Mouse (Mus musculus): ENCODE data around the gene Bbs9. TPM values are rescaled to one million over a fixed set of nuclear protein-coding genes. Genes with fewer than 3 reads are reported as not detected.

The Bbs9 gene
- polyA plus RNA-seq, 1 experiment from 2014 or later, result 8.2 TPM

- ATAC-seq (replicated peaks; ENCODE audit: insufficient number of reproducible peaks, low FRiP score, low TSS enrichment), result no peak
- Histone ChIP-seq H3K4me1 (ENCODE audit: control insufficient read depth, insufficient read depth, low read length) (peaks cover 19% of the 10 kb centered on the region), H3K27ac (ENCODE audit: low read depth, low read length) (no peak overlapping the region), H3K9ac (ENCODE audit: low read depth, low read length) (no peak overlapping the region), H3K27me3 (ENCODE audit: control insufficient read depth, insufficient read depth, low read length) (no peaks in the 10 kb centered on the region), H3K4me3 (ENCODE audit: low read depth, low read length) (no peak overlapping the region), H3K36me3 (ENCODE audit: control insufficient read depth, insufficient read depth, low read length) (no peaks in the 10 kb centered on the region), H3K4me2 (no peak overlapping the region), H3K9me3 (replicated peaks; ENCODE audit: control insufficient read depth, low read length) (no peaks in the 10 kb centered on the region)
- 79% methylated on average over 2 of the region's 2 CpGs for WGBS (ENCODE audit: insufficient replicate concordance)
Measured at GRCm38 (mm10) chr9:22811931-22812330, 336.4 kb downstream of the Bbs9 start.

GRCm38 (mm10) chr9:22814407-22815092, 339.0 kb downstream of the Bbs9 start:
- ATAC-seq (replicated peaks; ENCODE audit: insufficient number of reproducible peaks, low FRiP score, low TSS enrichment), result peak; percentile 66; the same call in 1 of the 2 replicates

GRCm38 (mm10) chr9:22815093-22815458, 339.6 kb downstream of the Bbs9 start:
- peak overlapping the region; percentile 68 for H3K27ac ChIP-seq (ENCODE audit: low read depth, low read length)
- H3K36me3 ChIP-seq (ENCODE audit: control insufficient read depth, insufficient read depth, low read length), result no peaks in the 10 kb centered on the region
- 0 out of 2 replicates have a peak overlapping the region, but pooled peaks have one; percentile 16 for H3K9ac ChIP-seq (ENCODE audit: low read depth, low read length)
- no peaks in the 10 kb centered on the region for H3K9me3 ChIP-seq (replicated peaks; ENCODE audit: control insufficient read depth, low read length)
- WGBS (ENCODE audit: insufficient replicate concordance), result 29% methylated on average over 7 of the region's 7 CpGs
- peak overlapping the region; percentile 22; the same call in 1 of the 2 replicates for H3K4me2 ChIP-seq
- peaks cover 19% of the 10 kb centered on the region for H3K4me1 ChIP-seq (ENCODE audit: control insufficient read depth, insufficient read depth, low read length)
- H3K27me3 ChIP-seq (ENCODE audit: control insufficient read depth, insufficient read depth, low read length), result no peaks in the 10 kb centered on the region
- no peak overlapping the region for H3K4me3 ChIP-seq (ENCODE audit: low read depth, low read length)
- ATAC-seq (replicated peaks; ENCODE audit: insufficient number of reproducible peaks, low FRiP score, low TSS enrichment), result peak; percentile 40; the same call in 1 of the 2 replicates

More at GRCm38 (mm10) chr9:22814407-22815092, 339.0 kb downstream of the Bbs9 start:
- Histone ChIP-seq H3K27ac (ENCODE audit: low read depth, low read length) (peak overlapping the region; percentile 68), H3K9me3 (replicated peaks; ENCODE audit: control insufficient read depth, low read length) (no peaks in the 10 kb centered on the region), H3K4me1 (ENCODE audit: control insufficient read depth, insufficient read depth, low read length) (peaks cover 19% of the 10 kb centered on the region), H3K4me2 (no peak overlapping the region), H3K27me3 (ENCODE audit: control insufficient read depth, insufficient read depth, low read length) (no peaks in the 10 kb centered on the region), H3K9ac (ENCODE audit: low read depth, low read length) (0 out of 2 replicates have a peak overlapping the region, but pooled peaks have one; percentile 16), H3K4me3 (ENCODE audit: low read depth, low read length) (no peak overlapping the region), H3K36me3 (ENCODE audit: control insufficient read depth, insufficient read depth, low read length) (no peaks in the 10 kb centered on the region)
- 27% methylated on average over 9 of the region's 9 CpGs for WGBS (ENCODE audit: insufficient replicate concordance)

- Histone ChIP-seq H3K27me3 (ENCODE audit: control insufficient read depth, insufficient read depth, low read length) (no peaks in the 10 kb centered on the region), H3K4me2 (no peak overlapping the region), H3K9me3 (replicated peaks; ENCODE audit: control insufficient read depth, low read length) (no peaks in the 10 kb centered on the region), H3K36me3 (ENCODE audit: control insufficient read depth, insufficient read depth, low read length) (no peaks in the 10 kb centered on the region), H3K27ac (ENCODE audit: low read depth, low read length) (no peak overlapping the region), H3K4me3 (ENCODE audit: low read depth, low read length) (no peak overlapping the region), H3K9ac (ENCODE audit: low read depth, low read length) (no peak overlapping the region), H3K4me1 (ENCODE audit: control insufficient read depth, insufficient read depth, low read length) (peaks cover 10% of the 10 kb centered on the region)
- no peak for ATAC-seq (replicated peaks; ENCODE audit: insufficient number of reproducible peaks, low FRiP score, low TSS enrichment)
- 77% methylated on average over 6 of the region's 6 CpGs for WGBS (ENCODE audit: insufficient replicate concordance)
Measured at GRCm38 (mm10) chr9:22819539-22819938, 344.0 kb downstream of the Bbs9 start.

GRCm38 (mm10) chr9:22820646-22821185, 345.2 kb downstream of the Bbs9 start:
- H3K9ac ChIP-seq (ENCODE audit: low read depth, low read length), result no peak overlapping the region
- WGBS (ENCODE audit: insufficient replicate concordance), result 38% methylated on average over 6 of the region's 6 CpGs
- ATAC-seq (replicated peaks; ENCODE audit: insufficient number of reproducible peaks, low FRiP score, low TSS enrichment), result no peak

GRCm38 (mm10) chr9:22822770-22823169, 347.3 kb downstream of the Bbs9 start:
- no peak for ATAC-seq (replicated peaks; ENCODE audit: insufficient number of reproducible peaks, low FRiP score, low TSS enrichment)
- Histone ChIP-seq H3K27me3 (ENCODE audit: control insufficient read depth, insufficient read depth, low read length) (no peaks in the 10 kb centered on the region), H3K27ac (ENCODE audit: low read depth, low read length) (no peak overlapping the region), H3K4me1 (ENCODE audit: control insufficient read depth, insufficient read depth, low read length) (no peaks in the 10 kb centered on the region), H3K9ac (ENCODE audit: low read depth, low read length) (no peak overlapping the region), H3K4me2 (no peak overlapping the region), H3K9me3 (replicated peaks; ENCODE audit: control insufficient read depth, low read length) (no peaks in the 10 kb centered on the region), H3K36me3 (ENCODE audit: control insufficient read depth, insufficient read depth, low read length) (no peaks in the 10 kb centered on the region), H3K4me3 (ENCODE audit: low read depth, low read length) (no peak overlapping the region)
- WGBS (ENCODE audit: insufficient replicate concordance), result 44% methylated on average over 5 of the region's 5 CpGs

More at GRCm38 (mm10) chr9:22820646-22821185, 345.2 kb downstream of the Bbs9 start:
- no peaks in the 10 kb centered on the region for H3K4me1 ChIP-seq (ENCODE audit: control insufficient read depth, insufficient read depth, low read length)
- H3K27me3 ChIP-seq (ENCODE audit: control insufficient read depth, insufficient read depth, low read length), result no peaks in the 10 kb centered on the region
- no peaks in the 10 kb centered on the region for H3K36me3 ChIP-seq (ENCODE audit: control insufficient read depth, insufficient read depth, low read length)
- H3K27ac ChIP-seq (ENCODE audit: low read depth, low read length), result no peak overlapping the region
- no peak overlapping the region for H3K4me3 ChIP-seq (ENCODE audit: low read depth, low read length)
- no peaks in the 10 kb centered on the region for H3K9me3 ChIP-seq (replicated peaks; ENCODE audit: control insufficient read depth, low read length)
- no peak overlapping the region for H3K4me2 ChIP-seq

- Histone ChIP-seq H3K27ac (ENCODE audit: low read depth, low read length) (no peak overlapping the region), H3K4me1 (ENCODE audit: control insufficient read depth, insufficient read depth, low read length) (no peaks in the 10 kb centered on the region), H3K36me3 (ENCODE audit: control insufficient read depth, insufficient read depth, low read length) (no peaks in the 10 kb centered on the region), H3K4me2 (no peak overlapping the region), H3K4me3 (ENCODE audit: low read depth, low read length) (no peak overlapping the region), H3K9me3 (replicated peaks; ENCODE audit: control insufficient read depth, low read length) (no peaks in the 10 kb centered on the region), H3K9ac (ENCODE audit: low read depth, low read length) (no peak overlapping the region), H3K27me3 (ENCODE audit: control insufficient read depth, insufficient read depth, low read length) (no peaks in the 10 kb centered on the region)
- ATAC-seq (replicated peaks; ENCODE audit: insufficient number of reproducible peaks, low FRiP score, low TSS enrichment), result no peak
- 58% methylated on average over 3 of the region's 3 CpGs for WGBS (ENCODE audit: insufficient replicate concordance)
Measured at GRCm38 (mm10) chr9:22823856-22824255, 348.3 kb downstream of the Bbs9 start.

- Histone ChIP-seq H3K27me3 (ENCODE audit: control insufficient read depth, insufficient read depth, low read length) (no peaks in the 10 kb centered on the region), H3K4me3 (ENCODE audit: low read depth, low read length) (no peak overlapping the region), H3K9me3 (replicated peaks; ENCODE audit: control insufficient read depth, low read length) (no peaks in the 10 kb centered on the region), H3K36me3 (ENCODE audit: control insufficient read depth, insufficient read depth, low read length) (no peaks in the 10 kb centered on the region), H3K4me1 (ENCODE audit: control insufficient read depth, insufficient read depth, low read length) (no peaks in the 10 kb centered on the region), H3K4me2 (no peak overlapping the region), H3K9ac (ENCODE audit: low read depth, low read length) (no peak overlapping the region), H3K27ac (ENCODE audit: low read depth, low read length) (no peak overlapping the region)
- ATAC-seq (replicated peaks; ENCODE audit: insufficient number of reproducible peaks, low FRiP score, low TSS enrichment), result no peak
- 55% methylated on average over 8 of the region's 8 CpGs for WGBS (ENCODE audit: insufficient replicate concordance)
Measured at GRCm38 (mm10) chr9:22824910-22825309, 349.4 kb downstream of the Bbs9 start.
